Mouse (Mus musculus): ENCODE results near the gene Slc7a6.

GRCm38 (mm10) chr8:106146014-106146413 lies 22.6 kb upstream of the Slc7a6 start:
- no peak for TF ChIP-seq CTCF (IDR thresholded peaks at IDR 0.05; ENCODE audit: low read depth, low read length)
- TF ChIP-seq POLR2A (IDR thresholded peaks at IDR 0.05; ENCODE audit: borderline replicate concordance, low read depth, low read length) = no peak
